Mouse (Mus musculus) heart, embryonic 15.5 days (tissue): ENCODE measurements around the gene Dera. TPM values are rescaled to one million over a fixed set of nuclear protein-coding genes. Genes with fewer than 3 reads are reported as not detected.

Source experiments
- ATAC-seq: fragments of 200-750 bp; cut with Nextera tagmentation; replicated peaks from 2 replicates; pipeline ENCODE4 v1.8.0; 2017; ENCODE audit warnings: low read depth, moderate TSS enrichment; ENCODE audit not compliant: insufficient number of reproducible peaks, insufficient read depth, low FRiP score
- H3K27ac ChIP-seq: fragments of 300-500 bp; sonication (generic); 2 replicates; pipeline ENCODE4 v1.5.1; 2015; ENCODE audit warnings: mild to moderate bottlenecking, inconsistent platforms
- H3K27me3 ChIP-seq: fragments of 300-500 bp; sonication (generic); 2 replicates; pipeline ENCODE4 v1.6.1; 2015; ENCODE audit warnings: inconsistent platforms
- H3K36me3 ChIP-seq: fragments of 300-500 bp; sonication (generic); 2 replicates; pipeline ENCODE4 v1.6.1; 2015; ENCODE audit warnings: mild to moderate bottlenecking, inconsistent platforms
- H3K4me1 ChIP-seq: fragments of 300-500 bp; sonication (generic); replicated peaks from 2 replicates; pipeline ENCODE4 v1.6.1; 2015; ENCODE audit warnings: inconsistent platforms
- H3K4me2 ChIP-seq: fragments of 300-500 bp; sonication (generic); 2 replicates; pipeline ENCODE4 v1.6.1; 2015; ENCODE audit warnings: inconsistent platforms, mild to moderate bottlenecking, moderate library complexity
- H3K4me3 ChIP-seq: fragments of 300-500 bp; sonication (generic); 2 replicates; pipeline ENCODE4 v1.5.1; 2015; ENCODE audit warnings: mild to moderate bottlenecking, inconsistent platforms
- H3K9ac ChIP-seq: fragments of 300-500 bp; sonication (generic); 2 replicates; pipeline ENCODE4 v1.6.1; 2015; ENCODE audit warnings: mild to moderate bottlenecking, inconsistent platforms
- H3K9me3 ChIP-seq: fragments of 300-500 bp; sonication (generic); replicated peaks from 2 replicates; pipeline ENCODE4 v1.6.1; 2016; ENCODE audit warnings: inconsistent platforms
- WGBS: fragments of 180-500 bp; shearing (Covaris S2); methylation state at CpG from one replicate; pipeline ENCODE4 v1.1.7; 2015; ENCODE audit warnings: mixed read lengths; 5-methylcytosine and 5-hydroxymethylcytosine counted together
- polyA plus RNA-seq: library from polyadenylated mRNA; unstranded; fragments of >200 nt; fragmentation: Nextera tagmentation; extraction: Ambion mirVana; gene quantifications from 2 replicates; pipeline ENCODE4 v1.2.1, GENCODE M21; 2015

The Dera gene
- polyA plus RNA-seq, 1 experiment from 2014 or later: 37.2 TPM

DNA sequence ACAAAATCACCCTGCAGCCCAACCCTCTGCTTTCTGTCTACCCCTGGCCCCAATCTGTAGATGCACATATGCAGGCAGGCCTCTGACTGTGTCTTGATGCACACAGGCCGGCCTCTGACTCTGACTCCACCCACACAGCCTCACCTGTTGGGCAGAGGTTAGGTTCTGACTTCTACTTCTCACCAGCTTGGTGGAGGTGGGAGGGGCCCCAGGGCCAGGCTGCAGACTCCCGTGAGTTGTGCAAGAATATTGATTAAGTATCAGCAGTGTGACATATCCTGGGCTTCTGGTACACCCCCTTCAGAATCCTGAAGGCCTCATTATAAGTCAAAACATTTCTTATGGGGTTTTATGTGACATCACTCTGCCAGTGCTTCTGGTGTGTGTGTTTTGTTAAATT, 35.3 kb downstream of the Dera start:
- ATAC-seq: no peak
- Histone ChIP-seq H3K4me2 (no peak overlapping the region), H3K27me3 (no peaks in the 10 kb centered on the region), H3K36me3 (no peaks in the 10 kb centered on the region), H3K9ac (no peak overlapping the region), H3K4me1 (peaks cover 8% of the 10 kb centered on the region), H3K4me3 (no peak overlapping the region), H3K27ac (no peak overlapping the region), H3K9me3 (no peaks in the 10 kb centered on the region)
- WGBS: 78% methylated on average over 2 of the region's 2 CpGs

DNA sequence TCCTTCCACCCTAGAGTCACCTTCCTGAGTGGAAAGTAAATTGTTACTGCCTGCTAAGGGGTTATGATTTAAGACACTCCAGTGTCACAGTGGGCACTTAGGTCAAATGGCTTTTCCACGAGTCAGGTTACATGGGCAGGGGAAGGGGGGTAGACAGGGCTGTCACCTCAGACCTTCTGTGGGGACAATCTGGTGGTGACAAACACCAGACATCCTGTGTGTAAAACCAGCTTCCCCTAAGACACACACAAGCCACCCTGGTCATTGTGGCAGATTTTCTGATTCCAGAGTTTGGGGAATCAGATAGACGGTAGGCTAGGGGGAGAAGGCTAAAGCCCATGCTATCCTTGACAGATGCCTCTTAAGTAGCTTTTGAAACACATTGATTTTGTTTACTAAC, 41.1 kb downstream of the Dera start:
- 18% methylated on average over 2 of the region's 2 CpGs for WGBS

DNA sequence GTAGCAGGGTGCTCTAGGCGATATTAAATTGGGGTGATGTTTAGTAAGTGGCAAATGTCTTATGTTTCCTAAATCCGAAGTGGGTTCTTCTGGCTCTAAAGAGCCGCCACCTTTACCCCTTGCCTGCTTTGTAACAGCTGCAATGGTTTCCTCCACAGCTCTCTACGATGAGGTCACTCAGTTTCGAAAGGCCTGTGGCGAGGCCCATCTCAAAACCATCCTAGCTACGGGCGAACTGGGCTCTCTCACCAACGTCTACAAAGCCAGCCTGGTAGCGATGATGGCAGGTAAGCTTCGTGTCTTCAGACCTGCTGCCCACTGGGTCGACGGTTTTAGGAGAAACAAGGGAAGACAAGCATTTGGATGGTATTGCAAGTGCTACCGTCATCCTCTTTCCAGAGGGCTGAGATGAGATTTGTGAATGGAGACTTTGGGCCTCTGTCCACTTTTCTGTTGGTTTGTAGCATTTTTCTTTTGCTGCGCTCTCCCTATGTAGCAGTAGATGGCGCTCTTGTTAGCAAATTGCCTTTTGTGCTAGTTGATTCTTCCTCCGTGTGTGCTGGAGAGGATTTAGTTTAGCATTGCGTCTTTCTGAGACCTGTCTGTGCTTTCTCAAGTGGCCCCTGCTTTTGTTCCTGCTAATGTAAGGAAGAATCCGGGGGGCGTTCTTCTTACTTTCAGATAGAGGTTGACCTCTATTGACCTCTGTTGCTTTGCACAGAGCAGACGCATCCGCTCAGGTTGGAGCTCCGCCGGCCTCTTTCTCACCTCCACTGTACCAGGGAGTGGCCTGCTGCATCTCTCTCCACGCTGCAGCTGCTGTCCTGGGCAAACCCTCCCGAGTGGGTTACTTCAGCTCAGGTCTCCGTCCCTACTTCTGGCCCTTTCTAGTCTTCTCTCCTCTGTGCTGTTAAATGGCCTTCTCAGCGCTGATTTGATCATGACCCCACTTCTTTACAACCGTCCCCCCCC, 42.5 kb downstream of the Dera start:
- Histone ChIP-seq H3K9me3 (peaks cover 6% of the 10 kb centered on the region; the same call in 1 of the 2 replicates), H3K4me2 (no peak overlapping the region), H3K4me3 (no peak overlapping the region), H3K27me3 (no peaks in the 10 kb centered on the region), H3K4me1 (peaks cover 8% of the 10 kb centered on the region), H3K36me3 (peaks cover 21% of the 10 kb centered on the region), H3K27ac (no peak overlapping the region), H3K9ac (no peak overlapping the region)
- no peak for ATAC-seq
- 70% methylated on average over 29 of the region's 29 CpGs for WGBS

More for the DNA sequence above, 41.1 kb downstream of the Dera start:
- no peak overlapping the region for H3K4me2 ChIP-seq
- peaks cover 12% of the 10 kb centered on the region for H3K36me3 ChIP-seq
- peaks cover 6% of the 10 kb centered on the region; the same call in 1 of the 2 replicates for H3K9me3 ChIP-seq
- peaks cover 8% of the 10 kb centered on the region for H3K4me1 ChIP-seq
- H3K27me3 ChIP-seq: no peaks in the 10 kb centered on the region
- H3K4me3 ChIP-seq: no peak overlapping the region
- no peak for ATAC-seq
- no peak overlapping the region for H3K9ac ChIP-seq
- no peak overlapping the region for H3K27ac ChIP-seq

DNA sequence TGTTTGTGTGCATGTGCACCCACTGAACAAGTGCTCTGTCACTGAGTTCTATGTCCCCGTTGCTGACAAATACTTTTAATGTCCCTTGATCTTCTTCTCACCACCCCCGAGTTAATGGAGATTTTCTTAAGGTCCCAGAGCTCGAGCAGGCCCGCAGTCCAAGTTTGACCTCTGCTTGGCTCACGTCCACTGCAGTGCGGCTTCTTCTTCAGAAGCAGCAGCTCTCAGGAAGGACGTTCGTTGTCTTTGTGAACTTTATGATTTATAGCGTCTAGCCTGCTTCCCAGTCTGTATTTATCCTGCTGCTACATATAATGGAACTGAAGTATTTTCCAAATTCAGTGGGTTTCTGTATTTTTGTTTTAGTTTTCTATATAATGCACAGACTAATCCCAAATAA, 44.9 kb downstream of the Dera start:
- no peaks in the 10 kb centered on the region for H3K27me3 ChIP-seq
- H3K27ac ChIP-seq: no peak overlapping the region
- ATAC-seq: no peak
- H3K4me3 ChIP-seq: no peak overlapping the region
- WGBS: 81% methylated on average over 9 of the region's 9 CpGs
- no peak overlapping the region for H3K4me2 ChIP-seq
- peaks cover 6% of the 10 kb centered on the region; the same call in 1 of the 2 replicates for H3K9me3 ChIP-seq
- no peaks in the 10 kb centered on the region for H3K4me1 ChIP-seq
- peaks cover 21% of the 10 kb centered on the region for H3K36me3 ChIP-seq
- no peak overlapping the region for H3K9ac ChIP-seq

DNA sequence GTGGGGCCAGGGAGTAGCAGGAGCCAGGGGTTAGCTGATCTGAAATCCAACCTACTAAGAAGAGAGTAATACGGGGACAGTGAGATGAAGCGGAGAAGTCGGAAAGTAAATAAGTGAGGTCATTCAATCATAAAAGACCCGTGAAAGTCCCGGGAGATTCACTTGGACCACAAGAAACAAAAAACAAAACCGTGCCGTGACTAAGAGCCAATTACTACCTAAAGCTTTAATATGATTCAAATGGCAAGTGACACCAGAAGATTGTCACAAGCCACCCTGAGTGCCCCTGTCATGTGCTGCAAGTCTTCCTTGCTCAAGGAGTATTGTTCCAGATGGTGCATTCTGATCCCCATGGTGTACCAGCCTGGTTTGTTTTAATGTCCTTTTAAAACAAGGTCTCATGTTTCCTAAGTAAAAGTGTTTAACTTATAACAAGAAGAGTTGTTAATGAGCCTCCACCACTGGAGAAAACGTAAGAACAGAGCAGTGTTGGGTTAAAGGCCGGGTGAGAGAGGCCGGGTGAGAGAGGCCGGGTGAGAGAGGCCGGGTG, 49.2 kb downstream of the Dera start:
- no peak overlapping the region for H3K9ac ChIP-seq
- no peak overlapping the region for H3K4me2 ChIP-seq
- no peak overlapping the region for H3K4me3 ChIP-seq
- 81% methylated on average over 12 of the region's 12 CpGs for WGBS
- H3K27ac ChIP-seq: no peak overlapping the region
- peaks cover 6% of the 10 kb centered on the region; the same call in 1 of the 2 replicates for H3K9me3 ChIP-seq
- ATAC-seq: no peak
- peaks cover 21% of the 10 kb centered on the region for H3K36me3 ChIP-seq
- no peaks in the 10 kb centered on the region for H3K27me3 ChIP-seq
- 0 out of 2 replicates have a peak, but pooled peaks cover 3% of the 10 kb centered on the region for H3K4me1 ChIP-seq

DNA sequence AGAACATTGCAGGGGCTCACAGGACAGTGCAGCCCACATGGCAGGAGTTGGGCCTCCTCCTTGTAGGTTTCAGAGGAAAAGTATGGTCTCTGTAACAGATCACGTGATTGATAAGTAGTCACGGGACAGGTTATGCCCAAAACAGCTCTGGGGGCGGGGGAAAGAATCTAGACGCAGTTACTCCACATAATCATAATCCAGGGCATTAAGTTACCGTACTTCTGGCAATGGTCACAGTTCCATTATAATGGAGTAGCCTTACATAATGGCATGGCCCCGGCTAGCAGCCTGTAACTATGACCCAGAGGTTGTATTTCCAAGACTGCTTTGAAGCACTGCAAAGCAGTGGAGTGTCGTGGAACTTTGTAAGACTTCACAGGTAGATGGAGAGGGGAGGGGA, 49.8 kb downstream of the Dera start:
- no peak for ATAC-seq
- H3K27ac ChIP-seq: 0 out of 2 replicates have a peak overlapping the region, but pooled peaks have one; percentile 9

DNA sequence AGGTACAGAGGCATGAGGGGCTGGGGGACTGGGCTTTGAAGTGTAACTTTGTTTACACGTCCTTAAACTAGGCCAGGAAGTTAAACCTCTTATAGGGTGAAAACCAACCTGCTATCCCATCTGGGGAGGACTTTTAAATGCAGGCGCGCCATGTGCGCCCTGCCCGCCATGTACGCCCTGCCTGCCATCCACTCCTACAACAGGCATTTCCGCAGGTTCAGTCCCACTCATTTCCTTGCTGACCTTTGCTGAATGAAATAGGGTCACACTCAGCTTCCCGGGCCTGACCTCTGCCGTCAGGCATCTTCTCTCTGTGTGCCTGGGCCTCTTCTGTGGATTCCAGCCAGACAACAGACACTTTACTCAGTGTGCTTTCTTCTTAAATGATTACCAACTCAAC, 50.3 kb downstream of the Dera start:
- Histone ChIP-seq H3K27ac (0 out of 2 replicates have a peak overlapping the region, but pooled peaks have one; percentile 9), H3K4me1 (0 out of 2 replicates have a peak, but pooled peaks cover 3% of the 10 kb centered on the region), H3K4me2 (no peak overlapping the region), H3K9ac (no peak overlapping the region), H3K9me3 (peaks cover 6% of the 10 kb centered on the region; the same call in 1 of the 2 replicates), H3K27me3 (no peaks in the 10 kb centered on the region), H3K36me3 (peaks cover 16% of the 10 kb centered on the region), H3K4me3 (no peak overlapping the region)
- 62% methylated on average over 9 of the region's 9 CpGs for WGBS
- ATAC-seq: no peak

More for the DNA sequence above, 49.8 kb downstream of the Dera start:
- no peaks in the 10 kb centered on the region for H3K27me3 ChIP-seq
- H3K9ac ChIP-seq: no peak overlapping the region
- H3K9me3 ChIP-seq: peaks cover 6% of the 10 kb centered on the region; the same call in 1 of the 2 replicates
- WGBS: 80% methylated on average over 7 of the region's 7 CpGs
- peaks cover 19% of the 10 kb centered on the region for H3K36me3 ChIP-seq
- H3K4me3 ChIP-seq: no peak overlapping the region
- H3K4me1 ChIP-seq: 0 out of 2 replicates have a peak, but pooled peaks cover 3% of the 10 kb centered on the region
- H3K4me2 ChIP-seq: no peak overlapping the region

DNA sequence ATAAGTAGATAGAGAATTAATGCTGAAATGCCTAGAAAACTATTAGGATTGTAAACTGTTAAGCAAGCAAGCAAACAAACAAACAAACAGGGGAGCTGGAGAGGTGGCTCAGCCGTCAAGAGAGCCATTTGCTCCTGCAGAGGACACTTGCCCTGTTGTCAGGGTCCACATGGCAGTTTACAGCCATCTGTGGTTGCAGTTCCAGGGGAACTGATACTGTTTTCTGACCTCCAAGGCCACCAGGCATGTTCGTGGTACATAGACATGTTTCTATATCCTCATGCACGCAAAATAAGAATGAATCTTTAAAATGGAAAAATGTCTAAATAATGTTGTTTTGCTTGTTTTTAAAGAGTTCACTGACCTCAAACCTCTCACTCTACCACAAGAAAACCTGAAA, 52.0 kb downstream of the Dera start:
- 0 out of 2 replicates have a peak, but pooled peaks cover 5% of the 10 kb centered on the region for H3K36me3 ChIP-seq
- no peak overlapping the region for H3K9ac ChIP-seq
- H3K4me2 ChIP-seq: no peak overlapping the region
- no peaks in the 10 kb centered on the region for H3K27me3 ChIP-seq
- no peak overlapping the region for H3K4me3 ChIP-seq
- H3K4me1 ChIP-seq: 0 out of 2 replicates have a peak, but pooled peaks cover 3% of the 10 kb centered on the region
- no peaks in the 10 kb centered on the region for H3K9me3 ChIP-seq
- 86% methylated on average over 3 of the region's 3 CpGs for WGBS
- H3K27ac ChIP-seq: no peak overlapping the region
- no peak for ATAC-seq

DNA sequence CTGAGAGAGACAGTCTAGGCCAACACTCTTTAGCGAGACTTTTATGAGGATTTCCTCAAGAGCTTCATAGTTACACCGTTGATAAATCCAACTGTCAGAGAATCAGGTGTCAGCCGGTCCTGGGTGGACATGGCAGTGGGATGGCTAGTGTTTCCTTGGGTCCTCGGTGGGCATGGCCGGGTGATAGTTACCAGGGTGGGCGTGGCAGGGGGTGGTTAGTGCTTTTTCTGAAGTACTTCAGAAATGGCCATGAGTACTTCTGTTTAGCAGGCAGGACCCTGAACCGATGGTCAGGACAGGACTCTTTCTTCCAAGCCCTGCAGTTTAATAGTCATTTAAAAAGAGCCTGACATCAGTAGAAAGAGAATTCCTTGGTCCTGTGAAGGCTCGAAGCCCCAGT, 52.5 kb downstream of the Dera start:
- H3K27ac ChIP-seq: no peak overlapping the region
- no peaks in the 10 kb centered on the region for H3K9me3 ChIP-seq
- H3K9ac ChIP-seq: no peak overlapping the region
- no peak for ATAC-seq
- 0 out of 2 replicates have a peak, but pooled peaks cover under 1% of the 10 kb centered on the region for H3K36me3 ChIP-seq
- 0 out of 2 replicates have a peak, but pooled peaks cover 3% of the 10 kb centered on the region for H3K4me1 ChIP-seq
- H3K4me2 ChIP-seq: no peak overlapping the region
- H3K4me3 ChIP-seq: no peak overlapping the region
- WGBS: 84% methylated on average over 8 of the region's 8 CpGs
- no peaks in the 10 kb centered on the region for H3K27me3 ChIP-seq

DNA sequence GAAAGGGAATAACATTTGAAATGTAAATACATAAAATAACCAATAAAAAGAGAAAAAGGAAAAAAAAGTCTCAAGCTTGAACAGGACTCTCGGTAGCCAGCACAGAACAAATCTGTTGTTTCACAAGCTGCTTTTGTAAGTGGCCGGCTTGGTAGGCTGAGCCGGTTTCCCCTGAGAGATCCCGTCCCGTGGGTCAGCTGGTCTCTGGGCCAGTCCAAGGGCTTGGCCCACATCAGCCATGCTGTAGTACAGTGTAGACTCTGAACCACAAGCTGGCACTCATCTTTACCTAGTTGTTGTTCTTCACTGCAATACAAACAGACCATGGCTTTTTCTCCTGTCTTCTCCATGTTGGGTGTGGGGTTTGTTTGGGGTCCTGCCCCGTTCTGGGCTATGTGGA, 53.0 kb downstream of the Dera start:
- WGBS: 86% methylated on average over 6 of the region's 6 CpGs
- H3K27me3 ChIP-seq: no peaks in the 10 kb centered on the region

DNA sequence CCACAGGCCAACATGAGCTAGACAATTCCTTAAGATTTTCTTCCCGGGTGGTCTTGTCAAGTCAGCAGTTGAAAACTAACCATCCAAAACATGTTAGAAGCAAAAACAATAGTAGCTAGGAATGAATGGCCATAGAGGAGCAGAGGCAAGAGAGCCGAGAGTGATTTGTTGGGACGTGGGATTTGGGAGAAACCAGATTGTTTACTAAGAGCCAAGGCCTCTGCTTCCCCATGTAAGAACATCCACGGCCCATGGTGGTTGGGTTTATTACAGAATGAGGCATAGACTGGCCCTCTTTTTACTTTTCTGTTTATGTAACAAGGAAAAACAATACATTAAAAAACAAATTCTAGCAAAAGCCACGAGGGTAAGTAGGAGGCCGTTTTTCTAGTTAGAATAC, 54.4 kb downstream of the Dera start:
- no peak overlapping the region for H3K27ac ChIP-seq
- no peak overlapping the region for H3K4me2 ChIP-seq
- H3K36me3 ChIP-seq: no peaks in the 10 kb centered on the region
- no peaks in the 10 kb centered on the region for H3K9me3 ChIP-seq
- no peak overlapping the region for H3K4me3 ChIP-seq
- no peak overlapping the region for H3K9ac ChIP-seq
- H3K4me1 ChIP-seq: 0 out of 2 replicates have a peak, but pooled peaks cover 3% of the 10 kb centered on the region
- ATAC-seq: no peak
- H3K27me3 ChIP-seq: no peaks in the 10 kb centered on the region
- WGBS: 86% methylated on average over 6 of the region's 6 CpGs

More for the DNA sequence above, 53.0 kb downstream of the Dera start:
- H3K36me3 ChIP-seq: no peaks in the 10 kb centered on the region
- no peak overlapping the region for H3K27ac ChIP-seq
- H3K9me3 ChIP-seq: no peaks in the 10 kb centered on the region
- H3K4me2 ChIP-seq: no peak overlapping the region
- 0 out of 2 replicates have a peak, but pooled peaks cover 3% of the 10 kb centered on the region for H3K4me1 ChIP-seq
- ATAC-seq: no peak
- H3K4me3 ChIP-seq: no peak overlapping the region
- H3K9ac ChIP-seq: no peak overlapping the region
